Mouse (Mus musculus) neural tube, embryonic 14.5 days (tissue): ENCODE measurements at regions not wholly inside any gene's neighbourhood (a gene's known extent, or its start where the extent isn't known, plus 50 kb on each side); places are given as distances from the start of the nearest gene placed in this dataset.
A peak's percentile ranks its signal among the peaks of the same experiment; 100 is the strongest.

ENCODE experiments used
- ATAC-seq: fragments of 200-750 bp; cut with Nextera tagmentation; 2 replicates; pipeline ENCODE4 v1.8.0; 2017; ENCODE audit warnings: low read depth, mild to moderate bottlenecking, moderate TSS enrichment, moderate library complexity
- H3K27ac ChIP-seq: fragments of 300-500 bp; sonication (generic); 2 replicates; pipeline ENCODE4 v1.5.1; 2014; ENCODE audit warnings: low read depth, mild to moderate bottlenecking, control low read depth, low read length, moderate library complexity, mixed read lengths
- H3K27me3 ChIP-seq: fragments of 300-500 bp; sonication (generic); 2 replicates; pipeline ENCODE4 v1.6.1; 2014; ENCODE audit warnings: low read length; ENCODE audit not compliant: control insufficient read depth, insufficient read depth
- H3K36me3 ChIP-seq: fragments of 300-500 bp; sonication (generic); 2 replicates; pipeline ENCODE4 v1.6.1; 2014; ENCODE audit warnings: low read length, mixed read lengths; ENCODE audit not compliant: control insufficient read depth, insufficient read depth
- H3K4me1 ChIP-seq: fragments of 300-500 bp; sonication (generic); 2 replicates; pipeline ENCODE4 v1.6.1; 2014; ENCODE audit warnings: low read length; ENCODE audit not compliant: control insufficient read depth, insufficient read depth
- H3K4me2 ChIP-seq: fragments of 300-500 bp; sonication (generic); 2 replicates; pipeline ENCODE4 v1.6.1; 2014; ENCODE audit warnings: mild to moderate bottlenecking, low read depth, low read length, control low read depth
- H3K4me3 ChIP-seq: fragments of 300-500 bp; sonication (generic); 2 replicates; pipeline ENCODE4 v1.5.1; 2014; ENCODE audit warnings: low read depth, low read length, control low read depth, mixed read lengths
- H3K9ac ChIP-seq: fragments of 300-500 bp; sonication (generic); replicated peaks from 2 replicates; pipeline ENCODE4 v1.6.1; 2014; ENCODE audit warnings: low read depth, mild to moderate bottlenecking, control low read depth, low read length, mixed read lengths
- H3K9me3 ChIP-seq: fragments of 300-500 bp; sonication (generic); 2 replicates; pipeline ENCODE4 v1.6.1; 2016; ENCODE audit warnings: low read length; ENCODE audit not compliant: control insufficient read depth
- WGBS: fragments of 180-500 bp; shearing (Covaris S2); extraction: QIAGEN DNeasy Blood & Tissue Kit; methylation state at CpG from one replicate; pipeline ENCODE4 v1.1.7; 2014; 5-methylcytosine and 5-hydroxymethylcytosine counted together

GRCm38 (mm10) chr12:8420511-8421270, 79.1 kb downstream of the Rhob start:
- H3K27me3 ChIP-seq = no peaks in the 10 kb centered on the region
- no peaks in the 10 kb centered on the region for H3K4me1 ChIP-seq
- H3K4me3 ChIP-seq = no peak overlapping the region
- no peaks in the 10 kb centered on the region for H3K9me3 ChIP-seq
- H3K27ac ChIP-seq = no peak overlapping the region
- WGBS = 79% methylated on average over 9 of the region's 9 CpGs
- no peak overlapping the region for H3K4me2 ChIP-seq
- no peaks in the 10 kb centered on the region for H3K36me3 ChIP-seq
- no peak for ATAC-seq
- H3K9ac ChIP-seq = no peak overlapping the region

GRCm38 (mm10) chr12:8418890-8419289, 80.9 kb downstream of the Rhob start:
- 84% methylated on average over 5 of the region's 5 CpGs for whole genome bisulfite sequencing
- ATAC-seq = no peak

GRCm38 (mm10) chr12:8417127-8417790, 82.5 kb downstream of the Rhob start:
- Histone ChIP-seq H3K36me3 (no peaks in the 10 kb centered on the region), H3K4me1 (no peaks in the 10 kb centered on the region), H3K9ac (no peak overlapping the region), H3K27me3 (no peaks in the 10 kb centered on the region), H3K9me3 (no peaks in the 10 kb centered on the region), H3K4me3 (no peak overlapping the region), H3K4me2 (no peak overlapping the region), H3K27ac (no peak overlapping the region)
- no peak for ATAC-seq
- WGBS = 66% methylated on average over 8 of the region's 8 CpGs

More at GRCm38 (mm10) chr12:8418890-8419289, 80.9 kb downstream of the Rhob start:
- Histone ChIP-seq H3K4me1 (no peaks in the 10 kb centered on the region), H3K36me3 (no peaks in the 10 kb centered on the region), H3K27ac (no peak overlapping the region), H3K4me2 (no peak overlapping the region), H3K4me3 (no peak overlapping the region), H3K9ac (no peak overlapping the region), H3K27me3 (no peaks in the 10 kb centered on the region), H3K9me3 (no peaks in the 10 kb centered on the region)

- H3K9me3 ChIP-seq = no peaks in the 10 kb centered on the region
- H3K27ac ChIP-seq = no peak overlapping the region
- H3K9ac ChIP-seq = no peak overlapping the region
- H3K4me2 ChIP-seq = no peak overlapping the region
- no peak overlapping the region for H3K4me3 ChIP-seq
- ATAC-seq = no peak
- no peaks in the 10 kb centered on the region for H3K27me3 ChIP-seq
- H3K36me3 ChIP-seq = no peaks in the 10 kb centered on the region
- 97% methylated on average over 2 of the region's 2 CpGs for WGBS
- no peaks in the 10 kb centered on the region for H3K4me1 ChIP-seq
These were observed 87.7 kb downstream of the Rhob start for GRCm38 (mm10) chr12:8412125-8412524.

- Histone ChIP-seq H3K4me2 (no peak overlapping the region), H3K4me3 (no peak overlapping the region), H3K4me1 (no peaks in the 10 kb centered on the region), H3K9me3 (no peaks in the 10 kb centered on the region), H3K27ac (no peak overlapping the region), H3K9ac (no peak overlapping the region), H3K27me3 (no peaks in the 10 kb centered on the region), H3K36me3 (no peaks in the 10 kb centered on the region)
- peak; percentile 56; the same call in 1 of the 2 replicates for ATAC-seq
- WGBS = 63% methylated on average over 24 of the region's 24 CpGs
These were observed 89.1 kb downstream of the Rhob start for GRCm38 (mm10) chr12:8410410-8411341.

- 5% methylated on average over 5 of the region's 5 CpGs for WGBS
- Histone ChIP-seq H3K27me3 (no peaks in the 10 kb centered on the region), H3K4me2 (no peak overlapping the region), H3K4me1 (no peaks in the 10 kb centered on the region), H3K9ac (no peak overlapping the region), H3K4me3 (no peak overlapping the region), H3K9me3 (no peaks in the 10 kb centered on the region), H3K36me3 (no peaks in the 10 kb centered on the region), H3K27ac (no peak overlapping the region)
- ATAC-seq = no peak
These were observed 88.9 kb downstream of the Hs1bp3 start for GRCm38 (mm10) chr12:8402084-8402483.

- H3K9me3 ChIP-seq = no peaks in the 10 kb centered on the region
- 77% methylated on average over 2 of the region's 2 CpGs for WGBS
- no peak for ATAC-seq
These were observed 88.1 kb downstream of the Hs1bp3 start for GRCm38 (mm10) chr12:8401376-8401775.

GRCm38 (mm10) chr12:8400345-8401130, 87.3 kb downstream of the Hs1bp3 start:
- WGBS = 89% methylated on average over 10 of the region's 10 CpGs
- Histone ChIP-seq H3K9me3 (no peaks in the 10 kb centered on the region), H3K9ac (no peak overlapping the region), H3K4me3 (no peak overlapping the region), H3K4me1 (no peaks in the 10 kb centered on the region), H3K4me2 (no peak overlapping the region), H3K27ac (no peak overlapping the region), H3K36me3 (no peaks in the 10 kb centered on the region), H3K27me3 (no peaks in the 10 kb centered on the region)
- ATAC-seq = no peak

More at GRCm38 (mm10) chr12:8401376-8401775, 88.1 kb downstream of the Hs1bp3 start:
- Histone ChIP-seq H3K4me1 (no peaks in the 10 kb centered on the region), H3K4me2 (no peak overlapping the region), H3K9ac (no peak overlapping the region), H3K27me3 (no peaks in the 10 kb centered on the region), H3K36me3 (no peaks in the 10 kb centered on the region), H3K27ac (no peak overlapping the region), H3K4me3 (no peak overlapping the region)
